Mouse (Mus musculus) T-helper 17 cell (primary cell): ENCODE data around the gene Add1.
"Not testable (repeated sequence)": the region's sequence is repeated elsewhere in the genome, so short reads cannot be mapped to it uniquely, and the experiment has no call there.

Experiments
- in situ Hi-C, 2 experiments: fragments of 300-600 bp; cut with MboI, MseI; formaldehyde crosslinking; loops; 1 replicate in 1 of 2; 2 replicates in 1 of 2; pipeline ENCODE4 v1.15.1; 2025; ENCODE audit warnings: high pct_unique_total_duplicates in 2 of 2

The Add1 gene

GRCm38 (mm10) chr5:34549483-34550221 is 23.8 kb upstream of the Add1 start:
- in situ Hi-C loops = loop anchor here (5.0 kb wide), 1 partner anchor 88 kb away; the partner anchor contains the start of gene Mfsd10 (in 2 of the 2)

- in situ Hi-C loops = no loop called here
Measured at GRCm38 (mm10) chr5:34550251-34550650, 23.2 kb upstream of the Add1 start.

DNA sequence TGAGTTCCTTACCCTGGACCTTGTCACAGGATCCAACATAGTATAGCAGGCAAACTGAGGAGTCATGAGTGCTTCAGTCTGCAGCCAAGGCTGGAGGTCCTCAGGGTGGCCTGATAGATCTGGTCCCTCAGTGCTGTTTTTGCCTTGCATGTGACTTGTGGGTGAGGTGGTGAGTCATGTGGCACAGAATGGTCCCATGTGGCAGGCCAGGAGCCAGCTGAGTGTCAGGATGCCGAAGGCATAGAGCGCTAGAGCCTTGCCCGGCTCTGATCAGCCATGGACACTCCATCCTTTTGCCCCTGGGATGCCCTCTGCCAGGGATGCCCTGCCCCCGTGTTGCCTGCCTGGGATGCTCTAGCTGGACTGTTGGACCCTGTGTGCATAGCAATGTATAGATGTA is 21.6 kb upstream of the Add1 start:
- in situ Hi-C loops = no loop called here

DNA sequence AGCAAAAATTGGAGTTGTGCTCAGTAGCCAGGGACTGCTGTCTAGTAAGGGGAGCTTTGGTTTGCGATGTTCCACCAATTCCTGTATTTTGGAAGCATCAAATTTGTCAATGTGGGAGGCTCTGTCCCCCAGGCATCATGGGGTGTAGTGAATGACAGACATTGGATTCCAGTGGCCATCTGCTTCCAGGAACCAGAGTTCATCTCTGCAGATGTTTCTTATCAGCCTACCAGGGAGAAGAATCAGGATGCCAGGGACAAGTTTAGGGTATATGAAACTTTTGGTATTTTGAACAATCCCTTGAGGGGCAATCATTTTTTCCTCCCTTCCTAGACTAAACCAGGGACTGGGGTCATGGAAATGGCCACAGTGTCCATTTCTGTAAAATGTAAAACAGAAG is 9.6 kb upstream of the Add1 start:
- in situ Hi-C loops = no loop called here

DNA sequence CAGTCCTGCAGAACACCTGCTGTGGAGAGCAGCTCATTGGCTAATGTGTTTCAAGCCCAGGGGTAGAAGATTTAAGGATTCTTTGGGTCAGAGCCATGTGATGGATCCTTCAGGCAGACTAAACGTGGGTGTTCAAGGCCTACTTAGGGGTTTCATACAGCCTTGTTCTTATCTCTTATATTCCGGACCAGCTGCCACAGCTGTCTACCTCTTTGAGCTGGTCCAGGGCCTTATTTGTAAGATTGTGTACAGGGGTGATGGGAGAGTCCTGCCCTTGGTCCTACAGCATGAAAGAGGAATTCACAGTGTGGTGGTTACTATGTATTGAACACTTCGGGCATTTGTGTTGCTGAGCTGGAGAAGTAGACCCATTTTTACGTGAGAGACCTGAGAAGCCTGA is 9.2 kb upstream of the Add1 start:
- in situ Hi-C loops = no loop called here

- in situ Hi-C loops = no loop called here
Measured at GRCm38 (mm10) chr5:34565545-34566283, 7.8 kb upstream of the Add1 start.

DNA sequence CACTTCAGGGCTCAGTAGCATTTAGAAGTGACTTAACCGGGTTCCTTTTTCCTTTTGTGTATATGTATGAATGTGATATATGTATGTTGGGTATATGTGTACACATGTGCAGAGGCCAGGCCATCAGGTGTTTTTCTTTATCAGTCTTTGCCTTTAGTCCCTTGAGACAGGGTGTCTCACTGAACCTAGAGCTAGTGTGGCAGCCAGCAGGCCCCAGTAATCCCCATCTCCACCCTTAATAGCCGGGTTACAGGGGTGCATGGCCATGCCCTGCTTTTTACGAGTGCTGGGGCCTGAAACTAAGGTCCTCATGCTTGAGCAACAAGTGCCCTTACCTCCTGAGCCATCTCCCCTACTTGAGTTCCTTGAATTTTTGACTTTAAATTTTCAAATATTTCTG is 1.9 kb upstream of the Add1 start:
- in situ Hi-C loops = loop anchor here in 1 of 2 experiments (10.0 kb wide), 1 partner anchor 917 kb away; the partner anchor contains the start of genes Slbp, Tacc3 and Tmem129

DNA sequence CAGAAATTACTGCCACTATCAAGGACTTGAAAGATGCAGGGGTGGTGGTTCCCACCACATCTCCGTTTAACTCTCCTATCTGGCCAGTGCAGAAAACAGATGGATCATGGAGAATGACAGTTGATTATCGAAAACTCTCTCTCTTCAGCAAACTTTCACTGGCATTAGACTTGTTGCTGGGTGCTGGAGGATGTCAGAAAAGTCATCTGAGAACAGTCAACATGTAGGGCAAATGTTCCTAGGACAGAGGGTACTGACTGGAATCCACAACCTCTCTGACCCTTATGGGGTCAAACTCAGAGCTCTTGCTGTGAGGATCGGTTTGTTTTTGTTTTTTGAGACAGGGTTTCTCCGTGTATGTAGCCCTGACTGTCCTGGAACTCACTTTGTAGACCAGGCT is 896 bp upstream of the Add1 start:
- in situ Hi-C loops = loop anchor here in 1 of 2 experiments (10.0 kb wide), 1 partner anchor 918 kb away; the partner anchor contains the start of genes Slbp, Tacc3 and Tmem129

GRCm38 (mm10) chr5:34574721-34575120 is 1.3 kb downstream of the Add1 start:
- in situ Hi-C loops = loop anchor here in 1 of 2 experiments (10.0 kb wide), 1 partner anchor 920 kb away; the partner anchor contains the start of genes Slbp, Tacc3 and Tmem129

GRCm38 (mm10) chr5:34576286-34576685 is 2.8 kb downstream of the Add1 start:
- in situ Hi-C loops = loop anchor here in 1 of 2 experiments (10.0 kb wide), 1 partner anchor 921 kb away; the partner anchor contains the start of genes Slbp, Tacc3 and Tmem129

- in situ Hi-C loops = loop anchor here in 1 of 2 experiments (10.0 kb wide), 1 partner anchor 923 kb away; the partner anchor contains the start of genes Slbp, Tacc3 and Tmem129
Measured at GRCm38 (mm10) chr5:34578038-34578655, 4.7 kb downstream of the Add1 start.

DNA sequence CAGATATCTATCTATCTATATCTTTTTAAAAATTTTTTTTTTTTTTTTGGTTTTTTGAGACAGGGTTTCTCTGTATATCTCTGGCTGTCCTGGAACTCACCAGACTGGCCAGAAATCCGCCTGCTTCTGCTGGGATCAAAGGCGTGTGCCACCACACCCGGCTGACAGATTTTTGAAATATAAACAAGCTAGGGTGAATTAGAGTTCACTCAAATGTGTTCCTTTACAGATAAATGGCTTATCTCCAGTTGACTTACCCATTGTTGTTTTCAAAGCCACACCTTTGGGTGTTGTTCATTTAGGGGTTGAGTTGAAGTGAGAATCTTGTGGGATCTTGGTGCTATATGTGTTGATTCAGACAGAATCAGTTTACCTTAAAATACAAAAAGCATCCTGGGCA is 5.9 kb downstream of the Add1 start:
- in situ Hi-C loops = loop anchor here in 1 of 2 experiments (10.0 kb wide), 1 partner anchor 925 kb away; the partner anchor contains the start of genes Slbp, Tacc3 and Tmem129

DNA sequence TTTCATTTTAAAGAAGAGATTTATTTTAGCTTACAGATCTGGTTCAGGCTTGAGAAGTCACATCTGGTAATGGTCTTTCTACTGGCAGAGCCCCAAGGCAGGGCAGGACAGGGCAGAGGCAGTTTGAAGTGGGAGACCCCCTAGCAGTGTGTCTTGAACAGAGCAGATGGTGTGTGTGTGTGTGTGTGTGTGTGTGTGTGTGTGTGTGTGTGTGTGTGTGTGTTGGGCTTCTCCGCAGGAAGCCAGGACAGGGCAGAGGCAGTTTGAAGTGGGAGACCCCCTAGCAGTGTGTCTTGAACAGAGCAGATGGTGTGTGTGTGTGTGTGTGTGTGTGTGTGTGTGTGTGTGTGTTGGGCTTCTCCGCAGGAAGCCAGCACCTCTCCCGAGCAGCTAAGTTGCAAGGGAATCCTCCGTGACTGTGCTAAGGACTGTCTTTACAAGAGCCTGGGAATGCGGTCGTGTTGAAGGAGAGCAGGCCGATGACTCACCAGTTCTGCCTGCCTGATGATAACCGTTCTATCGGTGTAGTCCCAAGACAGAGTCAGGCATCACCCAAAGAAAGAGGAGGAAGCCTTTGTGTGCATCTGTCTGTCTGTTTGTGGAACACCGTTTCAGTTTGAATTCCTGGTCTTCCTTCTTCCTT is 8.3 kb downstream of the Add1 start:
- in situ Hi-C loops = not testable (repeated sequence)

- in situ Hi-C loops = no loop called here
Measured at GRCm38 (mm10) chr5:34582314-34582675, 8.8 kb downstream of the Add1 start.

DNA sequence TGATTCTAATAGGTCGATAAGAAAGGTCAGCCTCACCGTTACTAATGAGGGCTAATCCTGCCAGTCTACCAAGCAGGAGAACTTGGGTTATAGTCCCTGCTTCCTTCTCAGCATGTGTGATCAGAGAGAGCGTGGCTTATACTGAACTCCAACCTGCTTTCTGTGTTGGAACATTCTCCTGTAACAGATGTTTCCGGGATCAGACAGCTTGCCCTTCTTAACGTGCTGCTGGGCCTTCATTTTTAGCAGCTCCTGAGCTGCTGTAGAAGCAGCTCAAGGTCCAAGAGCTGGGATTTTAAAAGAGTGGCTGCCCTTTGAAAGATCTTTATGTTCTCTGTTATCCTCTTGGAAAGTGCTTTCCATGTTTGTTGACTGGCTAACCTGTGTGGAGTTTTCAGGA is 11.8 kb downstream of the Add1 start:
- in situ Hi-C loops = no loop called here

- in situ Hi-C loops = no loop called here
Measured at GRCm38 (mm10) chr5:34587881-34588280, 14.4 kb downstream of the Add1 start.

DNA sequence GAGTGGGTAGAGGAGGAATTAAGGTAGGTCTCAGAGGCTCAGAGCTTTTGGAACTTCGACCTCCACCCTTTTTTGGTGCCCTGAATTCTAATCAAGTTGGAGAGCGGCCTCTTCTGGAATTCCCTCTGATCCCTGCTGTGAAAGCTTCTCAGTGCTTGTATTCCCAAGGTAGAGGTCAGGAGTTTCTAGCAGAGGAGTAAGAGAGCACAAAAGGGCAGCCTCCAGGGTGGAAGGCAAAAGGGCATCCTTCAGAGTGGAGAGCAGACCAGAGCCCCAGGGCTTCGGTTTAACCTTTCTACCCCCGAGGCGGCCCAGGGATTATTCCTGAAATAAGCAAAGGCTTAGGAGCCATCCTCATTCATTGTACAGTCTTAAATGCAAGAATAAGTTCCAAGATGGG is 16.6 kb downstream of the Add1 start:
- in situ Hi-C loops = no loop called here

DNA sequence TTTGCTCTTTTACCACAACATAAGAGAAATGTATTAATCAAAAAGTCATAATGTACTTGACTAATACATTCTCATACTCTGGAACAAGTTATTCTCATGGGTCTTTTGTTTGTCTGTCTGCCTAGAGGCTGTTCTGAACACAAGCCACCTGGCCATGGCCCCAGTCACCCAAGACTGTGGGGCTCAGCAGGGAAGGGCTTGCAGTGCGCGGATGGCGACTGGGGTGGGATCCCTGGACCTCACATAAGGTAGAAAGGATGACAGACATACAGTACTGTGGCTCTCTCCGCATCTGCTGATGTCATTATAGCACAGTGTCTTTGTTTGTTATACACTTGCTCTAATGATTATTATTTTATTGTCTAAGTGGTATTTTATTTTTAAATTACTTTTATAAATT is 17.2 kb downstream of the Add1 start:
- in situ Hi-C loops = no loop called here

GRCm38 (mm10) chr5:34591388-34592004 is 18.0 kb downstream of the Add1 start:
- in situ Hi-C loops = no loop called here

DNA sequence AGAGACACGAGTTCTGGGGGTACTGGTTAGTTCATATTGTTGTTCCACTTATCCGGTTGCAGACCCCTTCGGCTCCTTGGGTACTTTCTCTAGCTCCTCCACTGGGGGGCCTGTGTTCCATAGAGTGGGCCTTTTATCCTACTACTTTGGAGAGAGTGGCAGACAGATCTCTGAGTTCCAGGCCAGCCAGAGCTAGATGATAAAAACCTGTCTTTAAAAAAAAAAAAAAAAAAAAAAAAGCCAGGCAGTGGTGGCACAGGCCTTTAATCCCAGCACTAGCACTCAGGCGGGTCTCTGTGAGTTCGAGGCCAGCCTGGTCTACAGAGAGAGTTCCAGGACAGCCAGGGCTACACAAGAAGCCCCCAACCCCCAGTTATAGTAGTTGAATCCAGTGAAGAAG is 18.8 kb downstream of the Add1 start:
- in situ Hi-C loops = not testable (repeated sequence)

DNA sequence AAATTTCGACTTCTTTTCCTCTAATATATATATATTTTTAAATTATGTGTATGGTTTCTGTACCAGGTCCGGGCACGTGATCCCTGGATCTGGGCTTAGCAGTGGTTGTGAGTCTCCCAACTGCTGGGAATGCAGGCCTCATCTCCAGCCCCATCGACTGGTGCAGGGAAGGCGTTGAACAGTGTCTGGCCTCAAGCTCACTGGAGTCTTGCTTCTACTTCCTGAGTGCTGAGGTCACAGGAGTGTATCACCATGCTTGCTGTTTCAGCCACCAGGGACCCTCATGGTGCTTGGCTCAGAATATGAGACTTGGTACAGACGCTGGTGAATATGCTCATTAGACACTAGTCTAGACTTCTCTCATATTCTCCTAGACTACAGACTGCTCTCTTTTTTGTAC is 19.2 kb downstream of the Add1 start:
- in situ Hi-C loops = no loop called here
